Mouse (Mus musculus) lung, adult 2 months (tissue): ENCODE results near the gene Nudt14. TPM values are rescaled to one million over a fixed set of nuclear protein-coding genes. Genes with fewer than 3 reads are reported as not detected.

Experiments used
- DNase-seq: peaks from one replicate; pipeline ENCODE4 v3.0.0; 2022
- H3K4me1 ChIP-seq: fragments of 200-500 bp; 2 replicates; pipeline ENCODE4 v1.6.1; 2011; ENCODE audit warnings: low read length; ENCODE audit not compliant: control insufficient read depth, insufficient read depth
- H3K4me3 ChIP-seq: fragments of 200-500 bp; replicated peaks from 2 replicates; pipeline ENCODE3; 2011; ENCODE audit warnings: low read depth, mild to moderate bottlenecking, control low read depth, low read length; ENCODE audit errors: extremely low read depth
- CTCF ChIP-seq: fragments of 200-500 bp; IDR thresholded peaks from 2 replicates; pipeline ENCODE4 v1.5.1; 2011; ENCODE audit warnings: mild to moderate bottlenecking, low read length, control low read depth; ENCODE audit not compliant: insufficient read depth
- POLR2A ChIP-seq: fragments of 200-500 bp; IDR thresholded peaks from 2 replicates; pipeline ENCODE4 v1.6.1; 2011; ENCODE audit warnings: low read depth, mild to moderate bottlenecking, control low read depth, low read length, borderline replicate concordance; ENCODE audit errors: extremely low read depth
- WGBS: fragments of 180-500 bp; shearing (Covaris S2); methylation state at CpG from one replicate; pipeline ENCODE4 v1.1.7; 2018; 5-methylcytosine and 5-hydroxymethylcytosine counted together
- polyA plus RNA-seq: library from polyadenylated mRNA; depleted of rRNA; stranded (reverse); fragments of >200 nt; gene quantifications from 2 replicates; pipeline ENCODE4 v1.2.3, GENCODE M21; 2012; rRNA removed

Gene Nudt14
- polyA plus RNA-seq = 43.4 and 47.4 TPM in 2 replicates

DNA sequence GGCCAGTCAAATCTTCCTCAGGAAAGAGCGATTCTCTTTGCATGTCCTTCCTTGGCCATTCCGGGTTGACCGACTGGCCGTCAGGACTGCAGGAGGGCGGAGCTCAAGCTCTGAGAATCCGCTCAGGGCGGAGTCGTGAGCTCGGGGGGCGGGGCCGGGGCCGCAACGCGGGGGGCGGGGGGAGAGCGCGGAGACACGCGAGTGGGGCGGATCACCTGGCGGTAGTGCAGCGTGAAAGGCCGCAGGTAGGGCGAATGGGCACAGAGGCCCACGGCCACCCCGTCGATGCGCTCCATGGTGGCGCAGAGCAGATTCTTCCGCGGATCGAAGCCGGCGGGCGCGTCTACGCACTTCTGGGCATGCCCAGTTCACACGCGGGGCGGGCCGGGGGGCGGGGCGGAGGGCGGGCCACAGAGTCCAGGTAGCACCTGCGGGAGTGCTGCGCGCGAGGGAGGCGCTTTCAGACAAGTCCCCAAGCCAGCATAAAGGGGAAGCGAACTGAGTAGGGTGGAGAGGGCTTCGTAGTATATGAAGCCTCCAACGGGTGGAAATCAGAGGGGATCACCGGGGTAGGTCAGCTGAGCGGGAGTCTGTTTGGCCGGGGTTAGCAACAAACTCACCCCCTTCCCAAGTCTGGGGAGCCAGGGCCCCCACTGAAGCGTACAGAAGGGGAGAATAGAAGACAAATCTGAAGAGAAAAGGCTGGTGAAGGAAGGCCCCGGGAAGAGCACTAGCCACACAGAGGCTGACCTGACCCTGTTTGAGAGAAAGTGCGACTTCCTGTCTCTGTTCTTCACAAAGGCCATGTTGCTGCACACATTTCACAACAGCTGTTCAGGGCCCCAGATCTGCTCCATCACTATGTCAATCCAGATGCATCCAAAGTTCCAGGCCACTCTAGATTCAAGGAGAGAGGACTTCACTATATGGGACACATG lies at the start of gene Nudt14:
Nudt14 (minus strand) TSS at position 349 of the 938 bp plus-strand sequence.
- WGBS = 2% methylated on average over 53 of the region's 58 CpGs

GRCm38 (mm10) chr12:112991444-112991843 lies 49.5 kb upstream of the Nudt14 start:
- H3K4me1 ChIP-seq = no peaks in the 10 kb centered on the region
- no peak for DNase-seq
- WGBS = 72% methylated on average over 2 of the region's 2 CpGs
- TF ChIP-seq CTCF (no peak), POLR2A (no peak)
- no peak overlapping the region for H3K4me3 ChIP-seq

More for the DNA sequence above, at the start of gene Nudt14:
- H3K4me3 ChIP-seq = peak within 1 kb of the TSS; percentile 91
- H3K4me1 ChIP-seq = peaks cover 12% of the 10 kb centered on the region
- TF ChIP-seq CTCF = no peak
- TF ChIP-seq POLR2A = peak; percentile 62; the same call in 1 of the 2 replicates
- peak; percentile 86 for DNase-seq

GRCm38 (mm10) chr12:112990706-112991405 lies 48.9 kb upstream of the Nudt14 start:
- no peak for DNase-seq
- Histone ChIP-seq H3K4me3 (no peak overlapping the region), H3K4me1 (no peaks in the 10 kb centered on the region)
- TF ChIP-seq CTCF = no peak
- 75% methylated on average over 5 of the region's 5 CpGs for WGBS

DNA sequence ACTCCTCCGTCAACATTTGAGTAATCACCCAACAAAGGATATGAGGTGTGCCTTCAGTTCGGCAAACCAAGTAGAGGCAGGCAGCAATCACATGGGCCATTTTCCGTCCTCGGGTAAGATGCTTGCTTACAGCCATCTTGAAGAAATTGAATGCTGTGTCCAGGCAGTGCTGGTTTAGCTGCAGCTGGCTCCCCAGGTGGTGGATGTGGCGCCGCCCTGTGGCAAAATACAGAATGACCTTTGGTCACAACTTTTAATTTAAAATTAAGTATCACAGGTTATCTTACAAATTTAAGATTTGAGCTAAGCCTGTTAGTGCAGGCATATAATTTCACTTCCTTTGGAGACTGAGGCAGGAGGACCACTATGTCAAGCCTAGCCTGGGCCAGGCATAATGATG lies 46.0 kb upstream of the Nudt14 start:
- no peaks in the 10 kb centered on the region for H3K4me1 ChIP-seq
- TF ChIP-seq CTCF (peak; percentile 48), POLR2A (no peak)
- WGBS = 73% methylated on average over 6 of the region's 6 CpGs
- DNase-seq = peak; percentile 45
- H3K4me3 ChIP-seq = no peak overlapping the region

DNA sequence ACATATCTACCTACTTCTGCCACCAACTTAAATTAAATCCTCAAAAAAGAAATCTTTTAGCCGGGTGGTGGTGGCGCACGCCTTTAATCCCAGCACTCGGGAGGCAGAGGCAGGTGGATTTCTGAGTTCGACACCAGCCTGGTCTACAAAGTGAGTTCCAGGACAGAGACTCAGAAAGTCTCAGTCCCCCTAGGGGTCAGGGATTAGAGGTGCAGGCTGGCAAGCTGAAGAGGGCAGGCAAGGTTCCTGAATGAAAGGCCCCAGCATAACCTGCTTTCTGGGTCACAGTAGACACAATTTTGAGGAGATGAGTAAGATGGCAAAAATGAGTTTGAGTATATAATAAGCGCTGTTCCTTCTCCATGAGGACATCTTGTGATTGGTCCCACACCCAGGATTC lies 43.4 kb upstream of the Nudt14 start:
- Histone ChIP-seq H3K4me1 (no peaks in the 10 kb centered on the region), H3K4me3 (no peak overlapping the region)
- DNase-seq = no peak
- 97% methylated on average over 6 of the region's 6 CpGs for WGBS
- TF ChIP-seq POLR2A (no peak), CTCF (peak; percentile 37)

GRCm38 (mm10) chr12:112982031-112982430 lies 40.1 kb upstream of the Nudt14 start:
- WGBS = 63% methylated on average over 2 of the region's 2 CpGs
- Histone ChIP-seq H3K4me3 (no peak overlapping the region), H3K4me1 (peaks cover 4% of the 10 kb centered on the region)
- TF ChIP-seq POLR2A (no peak), CTCF (no peak)
- no peak for DNase-seq

GRCm38 (mm10) chr12:112977156-112977555 lies 35.2 kb upstream of the Nudt14 start:
- H3K4me1 ChIP-seq = peaks cover 6% of the 10 kb centered on the region
- peak overlapping the region; percentile 83 for H3K4me3 ChIP-seq
- DNase-seq = no peak
- 44% methylated on average over 12 of the region's 12 CpGs for WGBS
- TF ChIP-seq POLR2A (no peak), CTCF (no peak)

- TF ChIP-seq CTCF = 0 out of 2 replicates have a peak, but pooled peaks have one; percentile 1
- peak; percentile 46; the same call in 1 of the 2 replicates for TF ChIP-seq POLR2A
- peak; percentile 86 for DNase-seq
- Histone ChIP-seq H3K4me1 (peaks cover 6% of the 10 kb centered on the region), H3K4me3 (peak within 1 kb of the TSS; percentile 83)
- WGBS = under 1% methylated on average over 79 of the region's 80 CpGs
Measured at GRCm38 (mm10) chr12:112976371-112977073, 34.6 kb upstream of the Nudt14 start, which contains the start of gene Btbd6. Btbd6 (plus strand) TSS chr12:112976482.

DNA sequence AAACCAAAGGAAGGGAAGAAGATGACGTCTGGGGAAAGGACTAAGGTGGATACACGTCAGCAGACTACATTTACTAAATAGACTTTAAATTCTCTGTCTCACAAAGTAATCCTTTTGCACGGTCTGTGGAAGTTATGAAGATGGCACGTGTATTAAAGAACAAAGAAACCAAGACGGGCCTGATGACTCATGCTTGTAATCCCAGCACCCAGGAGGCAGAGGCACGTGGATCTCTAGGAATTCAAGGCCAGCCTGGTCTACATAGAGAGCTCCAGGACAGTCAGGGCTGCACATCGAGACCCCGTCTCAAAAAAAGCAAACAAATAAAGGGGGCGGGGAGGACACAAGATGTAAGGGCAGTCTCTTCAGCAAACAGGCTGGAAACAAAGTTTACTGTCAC lies 32.8 kb upstream of the Nudt14 start:
- DNase-seq = no peak
- no peak for TF ChIP-seq CTCF
- no peak for TF ChIP-seq POLR2A
- 84% methylated on average over 9 of the region's 9 CpGs for WGBS
- Histone ChIP-seq H3K4me1 (peaks cover 6% of the 10 kb centered on the region), H3K4me3 (no peak overlapping the region)
